Mouse (Mus musculus): ENCODE results near the gene Bag2.
A peak's percentile ranks its signal among the peaks of the same experiment; 100 is the strongest.

- TF ChIP-seq CTCF (IDR thresholded peaks at IDR 0.05; ENCODE audit: low read depth) (peak; percentile 86), EP300 (optimal IDR thresholded peaks at IDR 0.05) (no peak)
Observed at GRCm38 (mm10) chr1:33742903-33743302, 14.7 kb downstream of the Bag2 start.
